Mouse (Mus musculus): ENCODE data around the gene Zfc3h1. TPM values are rescaled to one million over a fixed set of nuclear protein-coding genes. Genes with fewer than 3 reads are reported as not detected.

Zfc3h1 gene
- 45.9 and 48.0 TPM in 2 replicates for total RNA-seq (2021)
- long read RNA-seq, experiment 1, full-length matches to known transcripts: 1 of 5 reads
- long read RNA-seq, experiment 1, partial matches to known transcripts: 0 of 5 reads
- long read RNA-seq, experiment 1, other reads (novel, unspliced or antisense): 4 of 5 reads
- long read RNA-seq, experiment 2, full-length matches to known transcripts: 1 of 5 reads
- long read RNA-seq, experiment 2, partial matches to known transcripts: 0 of 5 reads
- long read RNA-seq, experiment 2, other reads (novel, unspliced or antisense): 4 of 5 reads

- DNase-seq: peak; percentile 99
These were observed at the start of gene Zfc3h1, which contains the start of gene Thap2 for GRCm38 (mm10) chr10:115384221-115385017. TSS of gene Zfc3h1 (plus strand) at chr10:115384959. TSS of gene Thap2 (minus strand) at chr10:115384443.

- no peak for DNase-seq
These were observed 47.9 kb upstream of the Zfc3h1 start for GRCm38 (mm10) chr10:115336901-115337300.

GRCm38 (mm10) chr10:115339820-115340328 lies 44.9 kb upstream of the Zfc3h1 start:
- DNase-seq: no peak

- no peak for DNase-seq
These were observed 41.9 kb upstream of the Zfc3h1 start for GRCm38 (mm10) chr10:115342771-115343425.

- no peak for DNase-seq
These were observed 38.3 kb upstream of the Zfc3h1 start for GRCm38 (mm10) chr10:115346444-115346843.

- no peak for DNase-seq
These were observed 36.6 kb upstream of the Zfc3h1 start for GRCm38 (mm10) chr10:115348131-115348530.

GRCm38 (mm10) chr10:115349029-115349428 lies 35.7 kb upstream of the Zfc3h1 start:
- no peak for DNase-seq

GRCm38 (mm10) chr10:115349509-115349908 lies 35.2 kb upstream of the Zfc3h1 start:
- DNase-seq: no peak

GRCm38 (mm10) chr10:115350810-115351397 lies 33.9 kb upstream of the Zfc3h1 start:
- DNase-seq: no peak

- no peak for DNase-seq
These were observed 30.2 kb upstream of the Zfc3h1 start for GRCm38 (mm10) chr10:115354553-115354952.

GRCm38 (mm10) chr10:115355016-115355415 lies 29.7 kb upstream of the Zfc3h1 start:
- no peak for DNase-seq

- DNase-seq: no peak
These were observed 28.7 kb upstream of the Zfc3h1 start for GRCm38 (mm10) chr10:115356106-115356505.

GRCm38 (mm10) chr10:115358216-115358919 lies 26.4 kb upstream of the Zfc3h1 start:
- no peak for DNase-seq

- DNase-seq: no peak
These were observed 25.7 kb upstream of the Zfc3h1 start for GRCm38 (mm10) chr10:115359066-115359465.

- peak; percentile 99 for DNase-seq
These were observed 22.7 kb upstream of the Zfc3h1 start, which contains the start of gene Tmem19 for GRCm38 (mm10) chr10:115361840-115362622. TSS of gene Tmem19 (minus strand) at chr10:115362501.

- no peak for DNase-seq
These were observed 22.2 kb upstream of the Zfc3h1 start for GRCm38 (mm10) chr10:115362623-115362964.

GRCm38 (mm10) chr10:115363151-115363550 lies 21.6 kb upstream of the Zfc3h1 start:
- peak; percentile 10 for DNase-seq

- DNase-seq: no peak
These were observed 3.2 kb upstream of the Zfc3h1 start for GRCm38 (mm10) chr10:115381506-115382084.

GRCm38 (mm10) chr10:115382846-115383643 lies 1.7 kb upstream of the Zfc3h1 start:
- DNase-seq: no peak

Measured in adrenal gland, postnatal 14 days (tissue).